Mouse (Mus musculus) brain, adult 2 months (tissue): ENCODE measurements around the gene Nav2.

ENCODE experiments used
- DNase-seq: peaks from one replicate; pipeline ENCODE4 v3.0.0; 2011; ENCODE audit warnings: low read depth, low spot score

Nav2 gene

GRCm38 (mm10) chr7:49639864-49640708 lies 731.6 kb downstream of the Nav2 start:
- DNase-seq = no peak

- DNase-seq = no peak
Measured at GRCm38 (mm10) chr7:49640709-49641305, 732.3 kb downstream of the Nav2 start.
